Mouse (Mus musculus) R1 (cell line): ENCODE results near the gene Olfr1085.
"Not testable (repeated sequence)": the region's sequence is repeated elsewhere in the genome, so short reads cannot be mapped to it uniquely, and the experiment has no call there.

Source experiments
- DNase-seq: peaks from one replicate; pipeline ENCODE4 v3.0.0-alpha.2; 2018; ENCODE audit warnings: low read depth, low spot score

Olfr1085 gene

GRCm38 (mm10) chr2:86661919-86662318, at the start of gene Olfr1085:
Gene Olfr1085 (minus strand): TSS chr2:86662019.
- no peak for DNase-seq

GRCm38 (mm10) chr2:86698295-86698694, 36.5 kb upstream of the Olfr1085 start, which contains the start of gene Olfr1087:
Gene Olfr1087 (minus strand): TSS chr2:86698395.
- no peak for DNase-seq

DNA sequence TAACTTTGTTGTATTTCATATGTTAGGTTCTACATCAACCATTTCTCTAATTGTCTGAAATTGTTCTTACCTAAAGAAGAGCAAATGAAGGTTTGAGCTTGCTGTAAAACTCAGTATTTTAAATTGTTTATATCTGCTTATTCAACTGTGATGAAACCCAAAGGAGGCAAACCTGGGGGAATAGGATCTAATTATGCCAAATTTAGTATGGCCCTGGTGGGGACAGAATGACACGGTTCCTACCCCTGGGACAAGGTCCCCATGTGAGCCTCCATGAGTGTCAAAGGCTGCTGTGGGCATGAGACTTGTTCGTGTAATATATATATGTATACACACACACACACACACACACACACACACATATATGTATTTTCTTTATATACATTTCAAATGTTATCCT, 18.2 kb upstream of the Olfr1085 start, which contains the start of gene Olfr1086:
Olfr1086 (minus strand) TSS at position 101 of the 400 bp plus-strand sequence.
- no peak for DNase-seq

GRCm38 (mm10) chr2:86639625-86640024, 22.2 kb downstream of the Olfr1085 start, which contains the start of gene Olfr1084:
Gene Olfr1084 (minus strand): TSS chr2:86639725.
- not testable (repeated sequence) for DNase-seq
